Mouse (Mus musculus) cerebellum, adult 2 months (tissue): ENCODE data around the gene Cox10.

Experiments
- CTCF ChIP-seq: fragments of 200-500 bp; IDR thresholded peaks from 2 replicates; pipeline ENCODE4 v1.5.1; 2011; ENCODE audit warnings: low read depth, mild to moderate bottlenecking, control low read depth, low read length, moderate library complexity, borderline replicate concordance; ENCODE audit not compliant: insufficient read depth
- POLR2A ChIP-seq: fragments of 200-500 bp; IDR thresholded peaks from 2 replicates; pipeline ENCODE4 v1.6.1; 2011; ENCODE audit warnings: low read length, control low read depth, borderline replicate concordance; ENCODE audit not compliant: insufficient read depth

GRCm38 (mm10) chr11:64000200-64000794 lies 79.0 kb downstream of the Cox10 start:
- TF ChIP-seq CTCF (no peak), POLR2A (no peak)
